Mouse (Mus musculus): ENCODE data around the gene Rhob. TPM values are rescaled to one million over a fixed set of nuclear protein-coding genes. Genes with fewer than 3 reads are reported as not detected.

Gene Rhob
- polyA plus RNA-seq, 1 experiment from 2014 or later, result 45.3 TPM

DNA sequence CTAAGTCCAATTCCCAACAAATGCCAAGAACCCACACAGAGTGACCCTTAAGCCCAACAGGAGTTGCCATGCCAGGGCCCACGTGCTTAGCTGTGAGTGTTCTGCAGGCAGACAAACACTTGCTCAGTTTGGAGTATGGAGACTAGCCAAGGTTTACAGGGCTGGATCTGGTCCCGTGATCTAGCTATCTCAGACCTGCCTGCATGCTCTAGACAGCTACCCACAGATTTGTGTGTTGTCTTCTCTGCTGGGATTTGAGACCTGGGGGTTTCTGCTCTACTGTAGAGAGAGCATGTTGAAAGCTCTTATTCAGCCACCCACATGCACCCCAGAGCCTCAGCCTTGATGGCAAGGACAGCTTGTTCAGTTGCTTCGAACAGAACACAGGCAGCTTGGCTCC, 45.3 kb downstream of the Rhob start:
- H3K27ac ChIP-seq (replicated peaks; ENCODE audit: low read depth, low read length), result no peak overlapping the region
- WGBS, result 85% methylated on average over 3 of the region's 3 CpGs
- no peak for DNase-seq (ENCODE audit: low spot score)
- no peak for ATAC-seq (replicated peaks; ENCODE audit: insufficient number of reproducible peaks, low FRiP score, low TSS enrichment, low read depth)
- H3K9me3 ChIP-seq (replicated peaks; ENCODE audit: control insufficient read depth, low read length), result no peaks in the 10 kb centered on the region
- H3K4me1 ChIP-seq (ENCODE audit: control insufficient read depth, insufficient read depth, low read length), result no peaks in the 10 kb centered on the region
- no peak overlapping the region for H3K4me2 ChIP-seq (ENCODE audit: low read depth, low read length)
- no peak overlapping the region for H3K4me3 ChIP-seq (ENCODE audit: low read depth, low read length)
- H3K9ac ChIP-seq (replicated peaks; ENCODE audit: low read length), result no peak overlapping the region
- no peaks in the 10 kb centered on the region for H3K27me3 ChIP-seq (ENCODE audit: control insufficient read depth, insufficient read depth, low read length)
- H3K36me3 ChIP-seq (replicated peaks; ENCODE audit: control insufficient read depth, insufficient read depth, low read depth, low read length), result no peaks in the 10 kb centered on the region

DNA sequence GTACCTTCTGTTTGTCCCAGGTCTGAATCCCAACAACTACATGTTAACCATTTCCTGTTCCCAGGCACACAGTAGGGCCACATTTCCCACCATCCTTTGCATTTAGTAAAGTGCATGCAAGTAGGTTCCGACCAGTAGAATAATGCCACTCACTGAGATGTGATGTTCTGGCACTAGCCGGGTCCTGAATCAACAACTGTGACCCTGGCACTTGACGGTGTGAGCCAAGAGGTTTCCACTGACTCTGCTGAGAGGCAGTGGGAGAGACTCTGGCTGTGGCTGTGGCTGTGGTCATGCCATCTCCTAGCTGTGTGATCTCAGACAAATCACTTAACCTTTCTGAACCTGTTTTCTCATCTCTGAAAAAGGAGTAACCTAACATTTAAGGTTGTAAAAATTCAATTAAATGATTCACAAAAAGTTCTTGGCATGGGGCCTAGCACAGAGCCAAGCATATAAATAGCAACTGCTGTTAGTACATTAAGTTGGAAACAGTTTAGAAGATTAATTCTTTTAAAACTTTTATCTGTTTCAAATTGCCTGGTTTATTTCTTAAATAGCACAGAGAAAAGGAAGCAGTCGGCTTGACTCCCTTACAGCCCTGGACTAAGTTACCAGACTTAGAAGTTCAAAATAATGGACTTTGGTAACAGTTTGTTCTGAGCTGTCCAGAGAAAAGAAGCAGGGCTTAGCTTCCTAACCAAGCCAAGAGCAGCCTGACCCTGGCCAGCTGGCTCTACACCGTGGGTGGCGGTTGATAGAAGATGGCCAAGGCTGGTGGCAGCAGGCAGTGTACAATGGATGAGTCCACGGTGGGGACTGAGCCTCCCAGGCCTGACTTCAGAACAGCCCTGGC, 46.8 kb downstream of the Rhob start:
- H3K36me3 ChIP-seq (replicated peaks; ENCODE audit: control insufficient read depth, insufficient read depth, low read depth, low read length), result no peaks in the 10 kb centered on the region
- no peaks in the 10 kb centered on the region for H3K9me3 ChIP-seq (replicated peaks; ENCODE audit: control insufficient read depth, low read length)
- ATAC-seq (replicated peaks; ENCODE audit: insufficient number of reproducible peaks, low FRiP score, low TSS enrichment, low read depth) (no peak), DNase-seq (ENCODE audit: low spot score) (no peak)
- H3K4me3 ChIP-seq (ENCODE audit: low read depth, low read length), result no peak overlapping the region
- WGBS, result 87% methylated on average over 7 of the region's 7 CpGs
- no peaks in the 10 kb centered on the region for H3K27me3 ChIP-seq (ENCODE audit: control insufficient read depth, insufficient read depth, low read length)
- H3K4me1 ChIP-seq (ENCODE audit: control insufficient read depth, insufficient read depth, low read length), result no peaks in the 10 kb centered on the region
- H3K27ac ChIP-seq (replicated peaks; ENCODE audit: low read depth, low read length), result no peak overlapping the region
- H3K9ac ChIP-seq (replicated peaks; ENCODE audit: low read length), result no peak overlapping the region
- no peak overlapping the region for H3K4me2 ChIP-seq (ENCODE audit: low read depth, low read length)

DNA sequence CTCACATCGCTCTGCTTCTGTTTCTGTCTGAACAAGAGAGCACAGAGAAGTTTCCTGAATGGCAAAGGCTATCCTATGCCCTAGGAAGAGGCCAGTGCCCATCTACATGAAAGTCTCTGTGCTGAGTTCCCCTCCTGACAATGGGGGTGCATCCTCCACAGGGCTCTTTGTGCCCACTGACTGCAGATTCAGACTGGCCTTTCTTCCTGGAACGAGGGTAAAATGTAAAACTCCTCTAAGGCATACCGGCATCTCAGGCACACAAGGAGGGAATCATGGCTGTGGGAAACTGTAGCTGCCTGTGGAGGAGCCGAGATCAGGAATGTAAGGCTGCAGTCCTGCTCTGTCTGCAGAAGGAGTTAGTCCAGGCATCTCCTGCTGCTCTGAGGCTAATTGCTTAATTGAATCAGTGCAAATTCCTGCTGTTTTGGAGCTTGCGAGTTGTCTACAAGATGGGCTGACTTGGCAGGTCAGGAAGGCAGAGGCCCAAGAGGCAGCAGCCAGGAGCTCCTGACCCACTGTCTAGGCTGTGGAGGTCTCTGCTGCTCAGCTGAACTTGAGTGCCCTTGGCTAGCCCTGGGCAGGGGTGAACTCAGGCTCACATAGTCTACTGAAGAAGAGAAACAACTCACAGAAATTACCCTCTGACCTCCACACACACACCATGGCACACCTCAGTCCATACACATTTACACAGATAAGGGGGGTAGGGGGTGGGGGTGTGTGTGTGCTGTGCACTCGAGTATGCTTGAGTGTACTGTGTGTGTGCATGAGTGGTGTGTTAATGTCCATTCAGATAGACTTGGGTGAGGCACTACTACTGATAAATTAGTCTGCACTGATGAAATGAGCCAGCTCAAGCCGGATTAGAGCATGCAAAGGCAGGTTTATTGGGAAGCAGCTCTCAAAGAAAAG, 48.0 kb downstream of the Rhob start:
- DNase-seq (ENCODE audit: low spot score), result peak; percentile 62
- WGBS, result 35% methylated on average over 7 of the region's 7 CpGs

DNA sequence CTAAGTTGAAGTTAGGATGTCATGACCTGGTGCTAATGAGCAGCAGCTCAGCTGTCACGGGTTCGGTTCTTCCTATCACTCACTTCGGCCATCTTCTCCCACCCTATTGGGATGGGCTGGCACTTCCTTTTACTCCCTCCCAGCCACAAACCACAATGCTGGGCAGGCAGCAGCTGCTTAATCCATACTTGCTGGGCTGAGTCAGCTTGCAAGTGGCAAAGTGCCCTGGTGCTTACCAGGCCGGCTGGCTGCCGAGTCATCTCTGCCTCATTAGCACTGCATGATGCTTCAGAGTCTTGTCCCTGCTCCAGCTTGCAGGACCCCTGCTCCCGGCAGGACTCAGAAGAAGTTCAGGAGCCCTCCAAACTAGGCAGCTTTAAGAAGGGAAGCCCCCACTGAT, 49.2 kb downstream of the Rhob start:
- no peak overlapping the region for H3K4me2 ChIP-seq (ENCODE audit: low read depth, low read length)
- no peaks in the 10 kb centered on the region for H3K9me3 ChIP-seq (replicated peaks; ENCODE audit: control insufficient read depth, low read length)
- no peaks in the 10 kb centered on the region for H3K27me3 ChIP-seq (ENCODE audit: control insufficient read depth, insufficient read depth, low read length)
- no peak for DNase-seq (ENCODE audit: low spot score)
- no peak overlapping the region for H3K9ac ChIP-seq (replicated peaks; ENCODE audit: low read length)
- H3K27ac ChIP-seq (replicated peaks; ENCODE audit: low read depth, low read length), result no peak overlapping the region
- no peak overlapping the region for H3K4me3 ChIP-seq (ENCODE audit: low read depth, low read length)
- H3K4me1 ChIP-seq (ENCODE audit: control insufficient read depth, insufficient read depth, low read length), result no peaks in the 10 kb centered on the region; the same call in 1 of the 2 replicates
- no peaks in the 10 kb centered on the region for H3K36me3 ChIP-seq (replicated peaks; ENCODE audit: control insufficient read depth, insufficient read depth, low read depth, low read length)
- ATAC-seq (replicated peaks; ENCODE audit: insufficient number of reproducible peaks, low FRiP score, low TSS enrichment, low read depth), result no peak
- 80% methylated on average over 6 of the region's 6 CpGs for WGBS

More for the DNA sequence above, 48.0 kb downstream of the Rhob start:
- no peak overlapping the region for H3K27ac ChIP-seq (replicated peaks; ENCODE audit: low read depth, low read length)
- no peak overlapping the region for H3K4me2 ChIP-seq (ENCODE audit: low read depth, low read length)
- H3K4me3 ChIP-seq (ENCODE audit: low read depth, low read length), result no peak overlapping the region
- peak; percentile 37; the same call in 1 of the 2 replicates for ATAC-seq (replicated peaks; ENCODE audit: insufficient number of reproducible peaks, low FRiP score, low TSS enrichment, low read depth)
- H3K9ac ChIP-seq (replicated peaks; ENCODE audit: low read length), result no peak overlapping the region
- no peaks in the 10 kb centered on the region for H3K36me3 ChIP-seq (replicated peaks; ENCODE audit: control insufficient read depth, insufficient read depth, low read depth, low read length)
- no peaks in the 10 kb centered on the region for H3K27me3 ChIP-seq (ENCODE audit: control insufficient read depth, insufficient read depth, low read length)
- H3K4me1 ChIP-seq (ENCODE audit: control insufficient read depth, insufficient read depth, low read length), result no peaks in the 10 kb centered on the region; the same call in 1 of the 2 replicates
- H3K9me3 ChIP-seq (replicated peaks; ENCODE audit: control insufficient read depth, low read length), result no peaks in the 10 kb centered on the region

DNA sequence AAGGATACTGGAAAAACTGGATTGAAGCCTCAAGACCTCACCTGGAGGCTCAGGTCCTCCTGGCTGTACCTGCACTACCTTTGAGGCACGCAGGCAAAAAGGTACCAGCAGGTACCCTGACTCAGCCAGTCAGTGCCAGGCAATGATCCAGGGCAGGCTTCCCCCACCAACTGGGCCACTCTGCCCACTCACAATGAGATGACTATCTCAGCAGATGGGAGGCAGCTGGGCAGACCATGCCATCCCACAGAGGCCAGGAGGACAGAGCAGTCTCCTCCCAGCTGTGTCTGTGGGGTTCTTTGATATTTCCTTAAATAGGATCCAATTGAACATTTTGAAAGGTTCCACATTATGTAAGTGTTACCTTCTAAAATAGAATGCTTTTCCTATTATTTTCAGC, 49.8 kb downstream of the Rhob start:
- 93% methylated on average over 1 of the region's 1 CpGs for WGBS
- Histone ChIP-seq H3K27me3 (ENCODE audit: control insufficient read depth, insufficient read depth, low read length) (no peaks in the 10 kb centered on the region), H3K4me1 (ENCODE audit: control insufficient read depth, insufficient read depth, low read length) (no peaks in the 10 kb centered on the region; the same call in 1 of the 2 replicates)

More for the DNA sequence above, 49.8 kb downstream of the Rhob start:
- Histone ChIP-seq H3K27ac (replicated peaks; ENCODE audit: low read depth, low read length) (no peak overlapping the region), H3K4me3 (ENCODE audit: low read depth, low read length) (no peak overlapping the region), H3K36me3 (replicated peaks; ENCODE audit: control insufficient read depth, insufficient read depth, low read depth, low read length) (no peaks in the 10 kb centered on the region), H3K4me2 (ENCODE audit: low read depth, low read length) (no peak overlapping the region), H3K9ac (replicated peaks; ENCODE audit: low read length) (no peak overlapping the region), H3K9me3 (replicated peaks; ENCODE audit: control insufficient read depth, low read length) (no peaks in the 10 kb centered on the region)
- DNase-seq (ENCODE audit: low spot score) (no peak), ATAC-seq (replicated peaks; ENCODE audit: insufficient number of reproducible peaks, low FRiP score, low TSS enrichment, low read depth) (no peak)

Other genes starting within 250 kb of the Rhob start
- gene Gdf7, start 198.1 kb downstream of the Rhob start, polyA plus RNA-seq (2014; fragmentation: Nextera tagmentation; extraction: Ambion mirVana), result 0.49 and 0.72 TPM in 2 replicates
- 9.6 and 11.7 TPM in 2 replicates for gene Hs1bp3, start 186.6 kb downstream of the Rhob start, polyA plus RNA-seq (2014; fragmentation: Nextera tagmentation; extraction: Ambion mirVana)
- not detected in 2 replicates for gene Slc7a15, start 99.1 kb upstream of the Rhob start, polyA plus RNA-seq (2014; fragmentation: Nextera tagmentation; extraction: Ambion mirVana)
- 73.0 and 79.7 TPM in 2 replicates for gene Pum2, start 174.1 kb upstream of the Rhob start, polyA plus RNA-seq (2014; fragmentation: Nextera tagmentation; extraction: Ambion mirVana)